Mouse (Mus musculus): Measurements from ENCODE around the gene Tdrkh.
A peak's percentile ranks its signal among the peaks of the same experiment; 100 is the strongest.

The Tdrkh gene

GRCm38 (mm10) chr3:94413031-94413679 is at the start of gene Tdrkh:
TSS of gene Tdrkh (plus strand) at chr3:94413273.
- peak; percentile 88 to 90 for DNase-seq

- DNase-seq = no peak
Measured at GRCm38 (mm10) chr3:94363291-94364153, 49.6 kb upstream of the Tdrkh start.

GRCm38 (mm10) chr3:94364154-94364526 is 48.9 kb upstream of the Tdrkh start:
- DNase-seq = no peak

GRCm38 (mm10) chr3:94366761-94367160 is 46.3 kb upstream of the Tdrkh start:
- DNase-seq = peak; percentile 76 to 78

GRCm38 (mm10) chr3:94367511-94367910 is 45.6 kb upstream of the Tdrkh start:
- no peak for DNase-seq

- DNase-seq = no peak
Measured at GRCm38 (mm10) chr3:94368631-94369030, 44.4 kb upstream of the Tdrkh start.

- DNase-seq = no peak
Measured at GRCm38 (mm10) chr3:94369709-94370108, 43.4 kb upstream of the Tdrkh start.

- no peak for DNase-seq
Measured at GRCm38 (mm10) chr3:94371637-94372036, 41.4 kb upstream of the Tdrkh start.

- no peak for DNase-seq
Measured at GRCm38 (mm10) chr3:94372038-94372437, 41.0 kb upstream of the Tdrkh start.

GRCm38 (mm10) chr3:94372641-94373040 is 40.4 kb upstream of the Tdrkh start, which contains the start of gene Rorc:
TSS of gene Rorc (plus strand) at chr3:94372794.
- no peak for DNase-seq

- no peak for DNase-seq
Measured at GRCm38 (mm10) chr3:94373090-94373489, 40.0 kb upstream of the Tdrkh start.

GRCm38 (mm10) chr3:94373597-94374011 is 39.5 kb upstream of the Tdrkh start:
- no peak for DNase-seq

- DNase-seq = no peak
Measured at GRCm38 (mm10) chr3:94374636-94375035, 38.4 kb upstream of the Tdrkh start.

- DNase-seq = no peak
Measured at GRCm38 (mm10) chr3:94375146-94375545, 37.9 kb upstream of the Tdrkh start.

- DNase-seq = no peak
Measured at GRCm38 (mm10) chr3:94375861-94376260, 37.2 kb upstream of the Tdrkh start.

- no peak for DNase-seq
Measured at GRCm38 (mm10) chr3:94377028-94377923, 35.8 kb upstream of the Tdrkh start.

GRCm38 (mm10) chr3:94379831-94380510 is 33.1 kb upstream of the Tdrkh start:
- DNase-seq = no peak

- no peak for DNase-seq
Measured at GRCm38 (mm10) chr3:94382308-94382707, 30.8 kb upstream of the Tdrkh start.

GRCm38 (mm10) chr3:94383476-94383875 is 29.6 kb upstream of the Tdrkh start:
- no peak for DNase-seq

- DNase-seq = no peak
Measured at GRCm38 (mm10) chr3:94386671-94387070, 26.4 kb upstream of the Tdrkh start.

- no peak for DNase-seq
Measured at GRCm38 (mm10) chr3:94387391-94387790, 25.7 kb upstream of the Tdrkh start.

- no peak for DNase-seq
Measured at GRCm38 (mm10) chr3:94388047-94388446, 25.0 kb upstream of the Tdrkh start.

GRCm38 (mm10) chr3:94389420-94389819 is 23.7 kb upstream of the Tdrkh start:
- no peak for DNase-seq

Data from B cell, adult 2 months (primary cell).